Mouse (Mus musculus) forebrain, postnatal 0 days (tissue): ENCODE measurements around the gene Eif4e1b. TPM values are rescaled to one million over a fixed set of nuclear protein-coding genes. Genes with fewer than 3 reads are reported as not detected.

Source experiments
- ATAC-seq: fragments of 200-750 bp; cut with Nextera tagmentation; 2 replicates; pipeline ENCODE4 v1.8.0; 2017; ENCODE audit warnings: mild to moderate bottlenecking, moderate library complexity
- DNase-seq: peaks from one replicate; pipeline ENCODE4 v3.0.0-alpha.2; 2015
- H3K27ac ChIP-seq: fragments of 300-500 bp; sonication (generic); 2 replicates; pipeline ENCODE4 v1.5.1; 2014; ENCODE audit warnings: low read depth, mild to moderate bottlenecking, antibody characterized with exemption, low read length, moderate library complexity, mixed read lengths
- H3K27me3 ChIP-seq: fragments of 300-500 bp; sonication (generic); 2 replicates; pipeline ENCODE4 v1.6.1; 2014; ENCODE audit warnings: mild to moderate bottlenecking, low read length, mixed read lengths; ENCODE audit not compliant: insufficient read depth
- H3K36me3 ChIP-seq: fragments of 300-500 bp; sonication (generic); 2 replicates; pipeline ENCODE4 v1.6.1; 2014; ENCODE audit warnings: mild to moderate bottlenecking, moderate library complexity; ENCODE audit not compliant: insufficient read depth
- H3K4me1 ChIP-seq: fragments of 300-500 bp; sonication (generic); 2 replicates; pipeline ENCODE4 v1.6.1; 2014; ENCODE audit warnings: antibody characterized with exemption; ENCODE audit not compliant: insufficient read depth
- H3K4me2 ChIP-seq: fragments of 300-500 bp; sonication (generic); 2 replicates; pipeline ENCODE4 v1.6.1; 2014; ENCODE audit warnings: low read depth, mild to moderate bottlenecking, moderate library complexity
- H3K4me3 ChIP-seq: fragments of 300-500 bp; sonication (generic); 2 replicates; pipeline ENCODE4 v1.5.1; 2014; ENCODE audit warnings: low read depth, low read length, mixed read lengths
- H3K9ac ChIP-seq: fragments of 300-500 bp; sonication (generic); 2 replicates; pipeline ENCODE4 v1.6.1; 2014; ENCODE audit warnings: mild to moderate bottlenecking
- H3K9me3 ChIP-seq: fragments of 300-500 bp; sonication (generic); 2 replicates; pipeline ENCODE4 v1.6.1; 2016; ENCODE audit warnings: low read length
- CTCF ChIP-seq: sonication (generic); IDR thresholded peaks from 2 replicates; pipeline ENCODE4 v1.5.1; 2016; ENCODE audit warnings: antibody characterized with exemption, control low read depth, low read depth
- WGBS: fragments of 180-500 bp; shearing (Covaris S2); extraction: QIAGEN DNeasy Blood & Tissue Kit; methylation state at CpG from one replicate; pipeline ENCODE4 v1.1.7; 2014; 5-methylcytosine and 5-hydroxymethylcytosine counted together
- polyA plus RNA-seq: library from polyadenylated mRNA; unstranded; fragments of >200 nt; fragmentation: Nextera tagmentation; extraction: Ambion mirVana; gene quantifications from 2 replicates; pipeline ENCODE4 v1.2.1, GENCODE M21; 2015
- total RNA-seq: library from RNA; depleted of rRNA; stranded (reverse); fragments of >200 nt; gene quantifications from 2 replicates; pipeline ENCODE4 v1.2.3, GENCODE M21; 2014

Eif4e1b gene
- total and polyA plus RNA-seq, 2 experiments from 2014 or later = not detected

DNA sequence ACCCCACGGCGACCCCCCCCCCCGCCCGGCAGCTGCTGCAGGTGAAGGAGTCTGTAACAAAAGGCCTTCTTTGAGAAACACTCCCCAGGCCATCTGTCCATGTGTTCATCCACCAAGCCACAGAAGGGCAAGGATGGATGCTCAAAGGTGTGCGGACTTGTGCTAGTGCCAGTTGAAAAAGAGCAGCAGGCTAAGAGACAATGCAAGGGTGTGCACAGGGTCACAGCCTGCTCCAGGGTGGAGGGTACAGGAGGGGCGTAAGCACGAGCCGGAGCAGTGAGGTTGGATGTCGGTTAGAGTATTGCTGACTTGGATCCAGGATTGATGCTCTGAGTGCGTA is 35.1 kb upstream of the Eif4e1b start:
- no peak for DNase-seq
- H3K9me3 ChIP-seq = no peaks in the 10 kb centered on the region
- WGBS = 29% methylated on average over 10 of the region's 10 CpGs
- TF ChIP-seq CTCF = no peak
- H3K9ac ChIP-seq = peak overlapping the region; percentile 82
- peaks cover 39% of the 10 kb centered on the region for H3K4me1 ChIP-seq
- H3K27ac ChIP-seq = peak overlapping the region; percentile 91
- no peaks in the 10 kb centered on the region for H3K27me3 ChIP-seq
- peak overlapping the region; percentile 81 for H3K4me2 ChIP-seq
- H3K36me3 ChIP-seq = no peaks in the 10 kb centered on the region; the same call in 1 of the 2 replicates
- peak; percentile 10 for ATAC-seq
- H3K4me3 ChIP-seq = peak overlapping the region; percentile 82

DNA sequence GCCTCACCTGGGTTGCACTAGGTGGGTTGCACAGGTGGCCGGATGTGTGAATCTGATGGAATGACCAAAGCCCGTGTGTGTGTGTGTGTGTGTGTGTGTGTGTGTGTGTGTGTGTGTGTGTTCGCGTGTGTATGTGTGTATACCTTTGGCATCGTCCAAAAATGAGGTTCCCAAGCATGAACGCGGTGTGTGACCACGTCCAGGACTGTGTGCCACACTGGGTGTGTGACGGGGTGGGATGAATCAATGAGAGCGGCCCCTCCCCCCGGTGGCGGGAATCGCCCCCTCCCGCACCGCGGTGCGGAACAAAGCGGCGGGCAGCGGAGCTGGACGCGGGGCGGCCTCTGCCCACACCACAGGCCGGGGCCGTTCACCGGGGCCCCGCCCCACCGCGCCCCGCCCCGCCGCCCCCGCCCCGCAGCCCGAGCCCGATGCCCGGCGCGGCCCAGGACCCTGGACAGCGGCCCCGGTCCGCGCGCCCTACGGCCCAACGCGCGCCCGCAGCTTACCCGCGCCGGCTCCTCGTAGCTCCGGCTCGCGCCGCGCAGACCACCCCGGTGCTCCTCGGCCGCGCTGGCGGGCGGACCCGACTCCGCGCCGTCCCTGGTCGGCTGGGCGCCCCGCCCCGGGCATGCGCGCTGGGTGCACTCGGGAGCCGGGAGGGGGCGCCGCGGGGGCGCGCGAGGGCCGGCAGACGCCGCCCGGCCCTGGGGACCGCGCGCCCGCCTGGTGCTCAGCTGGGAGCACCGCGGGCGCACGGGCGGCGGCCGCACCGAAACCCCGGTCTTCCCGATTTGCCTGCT is 34.5 kb upstream of the Eif4e1b start:
- H3K36me3 ChIP-seq = no peaks in the 10 kb centered on the region; the same call in 1 of the 2 replicates
- peak overlapping the region; percentile 91 for H3K27ac ChIP-seq
- peaks cover 45% of the 10 kb centered on the region for H3K4me1 ChIP-seq
- ATAC-seq (peak; percentile 89), DNase-seq (peak; percentile 90)
- H3K9me3 ChIP-seq = no peaks in the 10 kb centered on the region
- 3% methylated on average over 58 of the region's 100 CpGs for WGBS
- H3K9ac ChIP-seq = peak overlapping the region; percentile 82
- TF ChIP-seq CTCF = no peak
- H3K4me3 ChIP-seq = peak overlapping the region; percentile 82
- H3K4me2 ChIP-seq = peak overlapping the region; percentile 81
- H3K27me3 ChIP-seq = no peaks in the 10 kb centered on the region

DNA sequence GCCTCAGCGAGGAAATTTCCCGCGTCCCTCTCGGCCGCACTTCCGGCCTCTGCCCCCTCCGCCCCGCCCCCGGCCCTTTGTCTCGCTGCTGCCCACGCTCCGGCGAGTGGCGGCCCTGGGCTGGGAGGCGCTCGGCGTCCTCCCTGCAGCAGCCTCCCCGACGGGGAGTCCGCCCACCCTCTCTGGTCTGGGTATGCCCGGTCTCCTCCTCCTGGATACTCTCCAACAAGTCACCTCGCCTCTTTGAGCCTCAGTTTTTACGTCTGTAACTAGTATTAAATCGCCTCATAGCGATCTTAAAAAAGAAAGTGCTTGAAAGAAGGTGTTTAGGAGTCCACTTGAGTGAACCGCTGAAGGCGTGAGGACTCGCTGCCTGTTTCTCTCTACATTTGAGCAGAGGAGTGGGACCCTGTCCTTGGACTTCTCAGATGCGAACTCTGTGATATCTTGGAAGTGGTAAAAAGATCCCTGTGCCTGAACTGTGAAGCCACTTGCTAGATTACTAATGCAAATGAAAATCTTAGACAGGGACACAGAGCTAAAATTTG is 33.9 kb upstream of the Eif4e1b start, which contains the start of gene Gprin1:
TSS of gene Gprin1 (minus strand) at position 11 of the 548 bp plus-strand sequence.
- Histone ChIP-seq H3K4me3 (peak within 1 kb of the TSS; percentile 82), H3K9ac (peak within 1 kb of the TSS; percentile 82), H3K27me3 (no peaks in the 10 kb centered on the region), H3K9me3 (no peaks in the 10 kb centered on the region), H3K36me3 (no peaks in the 10 kb centered on the region; the same call in 1 of the 2 replicates), H3K4me1 (peaks cover 50% of the 10 kb centered on the region), H3K4me2 (peak within 1 kb of the TSS; percentile 81), H3K27ac (peak within 1 kb of the TSS; percentile 91)
- DNase-seq (peak; percentile 75), ATAC-seq (peak; percentile 60)
- no peak for TF ChIP-seq CTCF
- 3% methylated on average over 28 of the region's 29 CpGs for WGBS

DNA sequence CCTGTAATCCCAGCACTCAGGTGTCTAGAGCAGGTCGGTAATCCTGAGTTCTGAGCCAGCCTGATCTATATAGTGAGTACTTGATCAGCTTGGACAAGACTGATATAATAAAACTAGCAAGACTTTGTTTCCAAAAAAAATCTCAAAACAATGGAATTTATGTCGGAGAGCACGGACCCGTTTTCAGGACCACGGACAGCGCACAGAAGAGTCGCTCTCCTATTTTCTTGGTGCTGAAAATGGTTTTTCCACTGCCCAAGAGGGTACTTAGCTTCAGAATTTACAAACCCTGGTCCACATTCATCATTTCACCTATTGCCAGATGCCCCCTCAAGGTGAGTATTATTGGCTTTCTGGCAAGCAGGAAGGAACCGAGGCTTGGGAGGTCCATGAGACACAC is 33.1 kb upstream of the Eif4e1b start:
- Histone ChIP-seq H3K4me2 (peak overlapping the region; percentile 81; the same call in 1 of the 2 replicates), H3K27me3 (no peaks in the 10 kb centered on the region), H3K9me3 (no peaks in the 10 kb centered on the region), H3K9ac (no peak overlapping the region), H3K36me3 (no peaks in the 10 kb centered on the region; the same call in 1 of the 2 replicates), H3K27ac (no peak overlapping the region), H3K4me1 (peaks cover 44% of the 10 kb centered on the region), H3K4me3 (no peak overlapping the region)
- TF ChIP-seq CTCF = no peak
- 8% methylated on average over 8 of the region's 8 CpGs for WGBS
- DNase-seq (no peak), ATAC-seq (no peak)

DNA sequence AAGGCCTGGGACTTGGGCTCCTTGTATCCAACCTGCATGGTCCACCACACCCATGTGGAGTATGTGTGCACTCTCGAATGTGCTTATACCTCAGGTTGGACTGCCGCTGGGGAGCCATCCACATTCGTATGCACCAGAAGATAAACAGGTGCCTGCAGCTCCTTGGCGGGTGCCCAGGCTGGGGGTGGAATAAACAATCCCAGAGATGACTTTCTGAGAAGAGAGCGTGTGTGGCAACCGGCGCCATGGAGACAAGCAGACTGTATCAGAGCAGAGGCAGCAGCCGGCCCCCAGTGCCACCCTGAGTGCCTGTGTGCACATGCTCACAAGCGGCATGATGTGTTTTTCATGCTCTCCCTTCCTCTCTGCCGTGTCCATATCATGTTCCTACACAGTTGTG is 31.1 kb upstream of the Eif4e1b start:
- no peak overlapping the region for H3K9ac ChIP-seq
- H3K4me1 ChIP-seq = peaks cover 45% of the 10 kb centered on the region
- H3K9me3 ChIP-seq = no peaks in the 10 kb centered on the region
- H3K4me2 ChIP-seq = no peak overlapping the region
- WGBS = 50% methylated on average over 10 of the region's 10 CpGs
- peak overlapping the region; percentile 64; the same call in 1 of the 2 replicates for H3K27ac ChIP-seq
- DNase-seq (peak; percentile 66), ATAC-seq (no peak)
- H3K27me3 ChIP-seq = no peaks in the 10 kb centered on the region
- H3K4me3 ChIP-seq = no peak overlapping the region
- no peak for TF ChIP-seq CTCF
- no peaks in the 10 kb centered on the region for H3K36me3 ChIP-seq

DNA sequence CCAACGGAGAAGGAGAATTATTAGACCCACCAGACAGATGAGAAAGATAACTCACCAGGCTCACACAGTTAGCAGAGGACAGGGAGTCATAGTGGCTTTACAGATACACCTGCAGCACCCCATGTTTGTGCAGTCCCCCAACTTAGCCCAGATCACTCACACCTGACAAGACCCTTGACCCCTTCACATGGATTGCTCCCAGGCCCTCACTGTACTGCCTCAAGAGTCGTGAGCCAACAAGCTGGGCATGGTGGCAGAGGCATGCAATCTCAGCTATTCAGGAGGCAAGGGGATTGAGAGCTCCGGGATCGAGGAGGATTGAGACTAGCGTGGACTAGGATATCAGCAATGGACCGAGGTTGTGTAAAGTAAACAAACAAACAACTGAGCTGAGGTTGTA is 30.1 kb upstream of the Eif4e1b start:
- ATAC-seq = no peak
- no peak overlapping the region for H3K4me2 ChIP-seq
- WGBS = 68% methylated on average over 6 of the region's 6 CpGs
- H3K27ac ChIP-seq = peak overlapping the region; percentile 35; the same call in 1 of the 2 replicates
- H3K4me1 ChIP-seq = peaks cover 44% of the 10 kb centered on the region
- H3K4me3 ChIP-seq = no peak overlapping the region
- H3K9me3 ChIP-seq = no peaks in the 10 kb centered on the region
- DNase-seq = no peak
- no peaks in the 10 kb centered on the region for H3K36me3 ChIP-seq
- no peak overlapping the region for H3K9ac ChIP-seq
- TF ChIP-seq CTCF = no peak
- H3K27me3 ChIP-seq = no peaks in the 10 kb centered on the region
